Mouse (Mus musculus): ENCODE measurements at regions not wholly inside any gene's neighbourhood (a gene's known extent, or its start where the extent isn't known, plus 50 kb on each side); places are given as distances from the start of the nearest gene placed in this dataset.

- Histone ChIP-seq H3K4me1 (ENCODE audit: control insufficient read depth, insufficient read depth, low read length) (no peaks in the 10 kb centered on the region), H3K9ac (ENCODE audit: low read length) (no peak overlapping the region), H3K36me3 (ENCODE audit: control insufficient read depth, insufficient read depth, low read length) (no peaks in the 10 kb centered on the region), H3K4me3 (ENCODE audit: low read depth, low read length) (no peak overlapping the region), H3K4me2 (ENCODE audit: low read depth, severe bottlenecking) (no peak overlapping the region), H3K27ac (replicated peaks; ENCODE audit: low read depth, low read length) (no peak overlapping the region), H3K27me3 (ENCODE audit: control insufficient read depth, insufficient read depth, low read length) (no peaks in the 10 kb centered on the region), H3K9me3 (ENCODE audit: control insufficient read depth, low read length) (no peaks in the 10 kb centered on the region)
- DNase-seq (ENCODE audit: low spot score) (no peak), ATAC-seq (ENCODE audit: insufficient number of reproducible peaks, low FRiP score, low TSS enrichment, low read depth) (no peak)
- WGBS = 83% methylated on average over 4 of the region's 4 CpGs
Measured at GRCm38 (mm10) chr1:185893421-185893820, 223.7 kb downstream of the Lyplal1 start.

- whole genome bisulfite sequencing = 43% methylated on average over 9 of the region's 9 CpGs
- Histone ChIP-seq H3K4me1 (ENCODE audit: control insufficient read depth, insufficient read depth, low read length) (no peaks in the 10 kb centered on the region), H3K36me3 (ENCODE audit: control insufficient read depth, insufficient read depth, low read length) (no peaks in the 10 kb centered on the region), H3K27ac (replicated peaks; ENCODE audit: low read depth, low read length) (no peak overlapping the region), H3K4me2 (ENCODE audit: low read depth, severe bottlenecking) (no peak overlapping the region), H3K27me3 (ENCODE audit: control insufficient read depth, insufficient read depth, low read length) (no peaks in the 10 kb centered on the region), H3K4me3 (ENCODE audit: low read depth, low read length) (no peak overlapping the region), H3K9me3 (ENCODE audit: control insufficient read depth, low read length) (no peaks in the 10 kb centered on the region; the same call in 1 of the 2 replicates), H3K9ac (ENCODE audit: low read length) (no peak overlapping the region)
- peak; percentile 31 for DNase-seq (ENCODE audit: low spot score)
- no peak for ATAC-seq (ENCODE audit: insufficient number of reproducible peaks, low FRiP score, low TSS enrichment, low read depth)
Measured at GRCm38 (mm10) chr1:185898475-185898874, 218.6 kb downstream of the Lyplal1 start.

GRCm38 (mm10) chr1:185900316-185900715 lies 216.8 kb downstream of the Lyplal1 start:
- WGBS = 85% methylated on average over 3 of the region's 3 CpGs
- Histone ChIP-seq H3K9ac (ENCODE audit: low read length) (no peak overlapping the region), H3K9me3 (ENCODE audit: control insufficient read depth, low read length) (no peaks in the 10 kb centered on the region; the same call in 1 of the 2 replicates), H3K4me3 (ENCODE audit: low read depth, low read length) (no peak overlapping the region), H3K27ac (replicated peaks; ENCODE audit: low read depth, low read length) (no peak overlapping the region), H3K27me3 (ENCODE audit: control insufficient read depth, insufficient read depth, low read length) (no peaks in the 10 kb centered on the region), H3K4me2 (ENCODE audit: low read depth, severe bottlenecking) (no peak overlapping the region), H3K36me3 (ENCODE audit: control insufficient read depth, insufficient read depth, low read length) (no peaks in the 10 kb centered on the region), H3K4me1 (ENCODE audit: control insufficient read depth, insufficient read depth, low read length) (no peaks in the 10 kb centered on the region)
- ATAC-seq (ENCODE audit: insufficient number of reproducible peaks, low FRiP score, low TSS enrichment, low read depth) = no peak
- no peak for DNase-seq (ENCODE audit: low spot score)

- no peak for DNase-seq (ENCODE audit: low spot score)
- Histone ChIP-seq H3K4me3 (ENCODE audit: low read depth, low read length) (no peak overlapping the region), H3K9ac (ENCODE audit: low read length) (no peak overlapping the region), H3K27me3 (ENCODE audit: control insufficient read depth, insufficient read depth, low read length) (no peaks in the 10 kb centered on the region), H3K9me3 (ENCODE audit: control insufficient read depth, low read length) (no peaks in the 10 kb centered on the region; the same call in 1 of the 2 replicates), H3K27ac (replicated peaks; ENCODE audit: low read depth, low read length) (no peak overlapping the region), H3K36me3 (ENCODE audit: control insufficient read depth, insufficient read depth, low read length) (no peaks in the 10 kb centered on the region), H3K4me1 (ENCODE audit: control insufficient read depth, insufficient read depth, low read length) (no peaks in the 10 kb centered on the region), H3K4me2 (ENCODE audit: low read depth, severe bottlenecking) (no peak overlapping the region)
- WGBS = 84% methylated on average over 3 of the region's 3 CpGs
- ATAC-seq (ENCODE audit: insufficient number of reproducible peaks, low FRiP score, low TSS enrichment, low read depth) = no peak
Measured at GRCm38 (mm10) chr1:185902395-185902794, 214.7 kb downstream of the Lyplal1 start.

GRCm38 (mm10) chr1:185905666-185906065 lies 211.4 kb downstream of the Lyplal1 start:
- no peak for ATAC-seq (ENCODE audit: insufficient number of reproducible peaks, low FRiP score, low TSS enrichment, low read depth)
- WGBS = 85% methylated on average over 7 of the region's 7 CpGs

GRCm38 (mm10) chr1:185915579-185915978 lies 201.5 kb downstream of the Lyplal1 start:
- H3K9me3 ChIP-seq (ENCODE audit: control insufficient read depth, low read length) = no peaks in the 10 kb centered on the region
- no peak overlapping the region for H3K4me2 ChIP-seq (ENCODE audit: low read depth, severe bottlenecking)
- H3K9ac ChIP-seq (ENCODE audit: low read length) = no peak overlapping the region
- H3K4me1 ChIP-seq (ENCODE audit: control insufficient read depth, insufficient read depth, low read length) = no peaks in the 10 kb centered on the region
- DNase-seq (ENCODE audit: low spot score) (peak; percentile 39), ATAC-seq (ENCODE audit: insufficient number of reproducible peaks, low FRiP score, low TSS enrichment, low read depth) (peak; percentile 78)
- H3K4me3 ChIP-seq (ENCODE audit: low read depth, low read length) = no peak overlapping the region
- H3K27ac ChIP-seq (replicated peaks; ENCODE audit: low read depth, low read length) = no peak overlapping the region
- WGBS = 14% methylated on average over 2 of the region's 2 CpGs
- H3K27me3 ChIP-seq (ENCODE audit: control insufficient read depth, insufficient read depth, low read length) = no peaks in the 10 kb centered on the region
- H3K36me3 ChIP-seq (ENCODE audit: control insufficient read depth, insufficient read depth, low read length) = no peaks in the 10 kb centered on the region

More at GRCm38 (mm10) chr1:185905666-185906065, 211.4 kb downstream of the Lyplal1 start:
- Histone ChIP-seq H3K27ac (replicated peaks; ENCODE audit: low read depth, low read length) (no peak overlapping the region), H3K4me1 (ENCODE audit: control insufficient read depth, insufficient read depth, low read length) (no peaks in the 10 kb centered on the region), H3K27me3 (ENCODE audit: control insufficient read depth, insufficient read depth, low read length) (no peaks in the 10 kb centered on the region), H3K36me3 (ENCODE audit: control insufficient read depth, insufficient read depth, low read length) (no peaks in the 10 kb centered on the region), H3K4me2 (ENCODE audit: low read depth, severe bottlenecking) (no peak overlapping the region), H3K9me3 (ENCODE audit: control insufficient read depth, low read length) (no peaks in the 10 kb centered on the region; the same call in 1 of the 2 replicates), H3K4me3 (ENCODE audit: low read depth, low read length) (no peak overlapping the region), H3K9ac (ENCODE audit: low read length) (no peak overlapping the region)
- DNase-seq (ENCODE audit: low spot score) = no peak

GRCm38 (mm10) chr1:185918663-185919062 lies 198.4 kb downstream of the Lyplal1 start:
- Histone ChIP-seq H3K27me3 (ENCODE audit: control insufficient read depth, insufficient read depth, low read length) (no peaks in the 10 kb centered on the region), H3K9me3 (ENCODE audit: control insufficient read depth, low read length) (no peaks in the 10 kb centered on the region), H3K4me2 (ENCODE audit: low read depth, severe bottlenecking) (no peak overlapping the region), H3K4me1 (ENCODE audit: control insufficient read depth, insufficient read depth, low read length) (no peaks in the 10 kb centered on the region), H3K36me3 (ENCODE audit: control insufficient read depth, insufficient read depth, low read length) (no peaks in the 10 kb centered on the region), H3K27ac (replicated peaks; ENCODE audit: low read depth, low read length) (no peak overlapping the region), H3K4me3 (ENCODE audit: low read depth, low read length) (no peak overlapping the region), H3K9ac (ENCODE audit: low read length) (no peak overlapping the region)
- no peak for ATAC-seq (ENCODE audit: insufficient number of reproducible peaks, low FRiP score, low TSS enrichment, low read depth)
- 100% methylated on average over 1 of the region's 1 CpGs for WGBS
- DNase-seq (ENCODE audit: low spot score) = no peak

- no peak overlapping the region for H3K9ac ChIP-seq (ENCODE audit: low read length)
- no peak overlapping the region for H3K4me2 ChIP-seq (ENCODE audit: low read depth, severe bottlenecking)
- 83% methylated on average over 2 of the region's 2 CpGs for WGBS
Measured at GRCm38 (mm10) chr1:185923723-185924122, 193.4 kb downstream of the Lyplal1 start.

GRCm38 (mm10) chr1:185929000-185929399 lies 188.1 kb downstream of the Lyplal1 start:
- H3K4me2 ChIP-seq (ENCODE audit: low read depth, severe bottlenecking) = no peak overlapping the region
- H3K9me3 ChIP-seq (ENCODE audit: control insufficient read depth, low read length) = no peaks in the 10 kb centered on the region
- no peaks in the 10 kb centered on the region for H3K27me3 ChIP-seq (ENCODE audit: control insufficient read depth, insufficient read depth, low read length)
- no peak overlapping the region for H3K4me3 ChIP-seq (ENCODE audit: low read depth, low read length)
- WGBS = 31% methylated on average over 2 of the region's 2 CpGs
- H3K27ac ChIP-seq (replicated peaks; ENCODE audit: low read depth, low read length) = no peak overlapping the region
- no peak for ATAC-seq (ENCODE audit: insufficient number of reproducible peaks, low FRiP score, low TSS enrichment, low read depth)
- DNase-seq (ENCODE audit: low spot score) = no peak
- no peaks in the 10 kb centered on the region for H3K4me1 ChIP-seq (ENCODE audit: control insufficient read depth, insufficient read depth, low read length)
- no peaks in the 10 kb centered on the region for H3K36me3 ChIP-seq (ENCODE audit: control insufficient read depth, insufficient read depth, low read length)
- H3K9ac ChIP-seq (ENCODE audit: low read length) = no peak overlapping the region

More at GRCm38 (mm10) chr1:185923723-185924122, 193.4 kb downstream of the Lyplal1 start:
- H3K4me3 ChIP-seq (ENCODE audit: low read depth, low read length) = no peak overlapping the region
- no peaks in the 10 kb centered on the region for H3K4me1 ChIP-seq (ENCODE audit: control insufficient read depth, insufficient read depth, low read length)
- ATAC-seq (ENCODE audit: insufficient number of reproducible peaks, low FRiP score, low TSS enrichment, low read depth) = no peak
- H3K27ac ChIP-seq (replicated peaks; ENCODE audit: low read depth, low read length) = no peak overlapping the region
- no peaks in the 10 kb centered on the region for H3K9me3 ChIP-seq (ENCODE audit: control insufficient read depth, low read length)
- no peak for DNase-seq (ENCODE audit: low spot score)
- no peaks in the 10 kb centered on the region for H3K36me3 ChIP-seq (ENCODE audit: control insufficient read depth, insufficient read depth, low read length)
- H3K27me3 ChIP-seq (ENCODE audit: control insufficient read depth, insufficient read depth, low read length) = no peaks in the 10 kb centered on the region

All from limb, embryonic 11.5 days (tissue).